Mouse (Mus musculus) mouse embryonic stem cell (cell line): ENCODE data around the gene Cfp.

Experiments used
- in situ Hi-C, 2 experiments: fragments of 300-500 bp; cut with MboI; formaldehyde crosslinking; loops; 1 replicate in 1 of 2; 3 replicates in 1 of 2; pipeline ENCODE4 v1.14.3; 2019 to 2020; ENCODE audit warnings: low sequenced_read_pairs in 2 of 2, low pct_unique_long_range_greater_than_20kb in 1 of 2, mixed read lengths in 1 of 2; ENCODE audit not compliant: unreplicated experiment in 1 of 2

Gene Cfp

GRCm38 (mm10) chrX:20931364-20931763 is at the start of gene Cfp:
Gene Cfp (minus strand): TSS chrX:20931555.
- in situ Hi-C loops: no loop called here

DNA sequence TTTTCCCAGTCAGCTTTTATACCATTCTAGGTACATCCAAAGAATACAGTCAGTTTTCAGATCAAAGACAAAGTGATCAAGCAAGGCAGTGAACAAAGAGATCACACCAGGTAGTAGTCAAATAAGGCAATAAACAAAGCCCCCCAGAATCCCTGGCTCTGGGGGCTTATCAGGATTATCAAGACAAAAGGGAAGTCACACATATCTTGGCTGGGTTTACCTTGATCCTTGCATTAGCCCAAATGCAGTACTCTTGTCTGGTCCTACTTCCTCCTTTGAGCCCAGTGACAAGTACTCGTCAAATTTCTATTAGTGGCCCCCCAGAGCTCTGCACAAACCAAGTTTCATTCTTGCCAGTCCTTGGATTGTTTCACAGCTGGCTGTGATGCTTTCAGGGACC is 49.5 kb upstream of the Cfp start:
- in situ Hi-C loops: no loop called here

GRCm38 (mm10) chrX:20961477-20962378 is 30.4 kb upstream of the Cfp start, which contains the start of gene Uxt:
Gene Uxt (minus strand): TSS chrX:20962017.
- in situ Hi-C loops: no loop called here

DNA sequence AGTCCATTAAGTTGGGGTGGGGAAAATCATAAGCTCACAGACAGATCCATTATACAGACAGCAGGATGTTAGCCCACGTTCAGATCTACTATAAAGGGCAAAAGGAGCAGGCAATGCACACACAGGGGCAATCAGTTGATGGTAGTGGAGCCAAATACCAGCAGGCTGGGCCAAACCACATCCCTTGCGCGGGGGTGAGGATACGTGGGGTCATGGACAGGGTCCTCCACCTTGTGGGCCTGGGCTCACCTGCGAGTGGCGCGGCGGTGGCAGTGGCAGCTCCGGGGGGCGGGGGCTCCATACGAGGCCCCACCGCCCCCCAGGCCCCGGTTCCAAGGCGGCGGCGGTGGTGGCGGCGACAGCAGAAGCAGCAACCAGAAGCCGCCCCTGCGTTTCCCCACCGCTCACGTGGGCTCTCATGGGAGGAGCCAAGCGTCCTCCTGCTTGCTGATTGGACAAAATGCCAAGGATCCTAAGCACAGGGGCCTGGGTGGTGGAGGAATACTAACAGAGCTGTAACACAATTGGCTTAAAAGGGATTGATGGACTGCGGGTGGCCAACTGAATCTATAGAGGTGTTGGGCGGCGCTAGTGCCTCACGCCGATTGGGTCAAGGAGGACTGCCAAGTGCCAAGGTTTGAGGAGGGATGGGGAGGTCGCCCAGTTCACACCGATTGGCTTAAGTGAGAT is 19.0 kb upstream of the Cfp start, which contains the start of gene Elk1:
Gene Elk1 (minus strand): TSS at position 418 of the 690 bp plus-strand sequence.
- in situ Hi-C loops: loop anchor here in 1 of 2 experiments (10.0 kb wide), 1 partner anchor 276 kb away; no protein-coding TSS in a partner anchor

- in situ Hi-C loops: no loop called here
These were observed 14.7 kb upstream of the Cfp start for GRCm38 (mm10) chrX:20946055-20946454.

DNA sequence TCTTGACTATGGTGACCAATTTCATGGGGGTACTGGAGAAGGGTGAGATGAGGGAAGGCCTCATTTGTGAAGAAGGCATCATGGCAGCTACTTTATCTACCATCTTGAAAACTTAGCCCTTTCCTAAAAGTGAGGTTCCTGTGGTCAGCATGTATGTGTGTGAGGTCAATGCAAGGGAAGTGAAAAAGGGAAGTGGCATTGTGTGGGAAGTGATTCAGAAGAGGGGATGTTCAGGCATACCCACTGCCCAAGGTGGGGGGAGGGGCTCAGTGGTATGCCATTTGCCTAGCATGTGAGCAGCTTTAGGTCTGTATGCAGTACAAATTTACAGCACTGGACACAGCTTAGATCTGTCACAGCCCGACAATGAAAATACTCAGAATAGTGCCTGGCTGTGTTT is 608 bp upstream of the Cfp start:
- in situ Hi-C loops: no loop called here

DNA sequence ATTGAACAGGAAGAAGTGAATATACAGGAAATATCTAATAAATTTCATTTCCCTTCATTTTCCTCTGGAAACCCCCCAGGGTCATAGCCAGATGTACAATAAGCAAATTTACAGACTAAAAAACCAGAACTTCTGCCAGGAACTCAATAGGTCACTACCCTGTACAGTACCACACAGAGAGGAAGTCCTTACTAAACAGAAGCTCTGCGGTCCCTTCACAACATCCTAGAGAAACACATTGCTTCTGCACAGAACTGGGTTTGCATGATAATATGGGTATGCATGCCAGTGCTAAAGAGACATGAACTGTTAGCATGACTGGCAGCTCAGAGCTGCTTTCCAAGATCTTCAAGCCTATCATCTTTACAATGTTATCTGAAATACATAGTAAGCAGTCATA is 1.5 kb downstream of the Cfp start:
- in situ Hi-C loops: no loop called here

DNA sequence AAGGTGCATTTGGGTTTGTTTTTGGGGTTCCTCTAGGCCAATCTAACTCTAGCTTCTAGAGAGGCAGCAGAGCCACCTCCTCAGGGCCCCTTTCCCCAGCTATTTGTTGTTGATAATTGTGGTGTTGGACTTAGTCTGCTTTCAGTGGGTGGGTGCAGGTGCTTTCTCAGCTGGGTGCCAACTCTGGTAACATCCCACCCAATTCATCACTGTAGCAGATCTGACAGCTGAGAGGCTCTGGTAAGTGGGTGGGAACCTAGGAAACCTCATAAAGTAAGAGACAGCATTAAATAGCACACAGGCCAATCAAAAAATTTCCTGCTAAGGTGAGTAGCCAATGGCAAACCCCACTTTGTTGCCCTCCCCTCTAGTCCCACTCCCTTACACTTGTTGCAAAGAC is 6.4 kb downstream of the Cfp start:
- in situ Hi-C loops: no loop called here

DNA sequence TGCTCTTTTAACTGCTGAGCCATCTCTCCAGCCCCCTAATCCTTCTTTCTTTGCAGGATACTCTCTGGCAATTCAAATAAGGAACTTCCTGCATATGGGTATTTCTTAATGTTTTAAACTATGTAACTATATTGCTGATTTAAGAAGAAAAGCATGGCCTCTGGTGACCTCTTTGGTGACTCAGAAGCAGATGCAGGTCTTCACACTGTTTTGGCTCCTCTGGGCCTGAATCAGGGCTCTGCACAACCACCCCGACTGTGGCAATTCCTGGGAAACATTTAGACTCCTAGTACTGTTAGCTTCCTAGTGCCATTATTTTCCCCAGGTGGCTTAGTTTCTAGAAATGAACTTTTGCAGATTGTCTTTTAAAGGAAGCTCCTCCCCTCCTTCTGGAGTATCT is 7.8 kb downstream of the Cfp start:
- in situ Hi-C loops: no loop called here

- in situ Hi-C loops: no loop called here
These were observed 10.0 kb downstream of the Cfp start for GRCm38 (mm10) chrX:20921366-20921765.

- in situ Hi-C loops: no loop called here
These were observed 10.5 kb downstream of the Cfp start, which contains the start of gene Syn1 for GRCm38 (mm10) chrX:20920844-20921364. Gene Syn1 (minus strand): TSS chrX:20921004.

GRCm38 (mm10) chrX:20920249-20920843 is 11.0 kb downstream of the Cfp start:
- in situ Hi-C loops: no loop called here

DNA sequence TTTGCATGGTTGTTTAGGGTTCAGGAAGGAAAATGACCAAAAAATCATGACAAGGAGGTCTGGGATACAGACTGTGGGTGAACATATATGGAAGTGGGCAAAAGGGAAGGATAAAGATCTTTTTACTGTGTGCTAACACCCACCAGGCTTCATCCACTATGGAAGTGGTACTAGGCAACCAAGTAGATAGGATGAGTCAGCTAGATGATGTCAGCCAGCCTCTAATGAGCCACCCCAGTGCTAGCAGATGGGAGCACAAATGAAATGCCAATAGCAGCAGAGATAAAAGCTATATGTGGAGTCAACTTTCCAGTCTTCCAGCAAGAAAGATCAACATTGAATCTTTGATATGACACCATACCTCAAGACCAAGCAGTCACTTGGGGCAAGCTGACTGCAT is 16.3 kb downstream of the Cfp start:
- in situ Hi-C loops: no loop called here

GRCm38 (mm10) chrX:20913726-20914125 is 17.6 kb downstream of the Cfp start:
- in situ Hi-C loops: no loop called here

DNA sequence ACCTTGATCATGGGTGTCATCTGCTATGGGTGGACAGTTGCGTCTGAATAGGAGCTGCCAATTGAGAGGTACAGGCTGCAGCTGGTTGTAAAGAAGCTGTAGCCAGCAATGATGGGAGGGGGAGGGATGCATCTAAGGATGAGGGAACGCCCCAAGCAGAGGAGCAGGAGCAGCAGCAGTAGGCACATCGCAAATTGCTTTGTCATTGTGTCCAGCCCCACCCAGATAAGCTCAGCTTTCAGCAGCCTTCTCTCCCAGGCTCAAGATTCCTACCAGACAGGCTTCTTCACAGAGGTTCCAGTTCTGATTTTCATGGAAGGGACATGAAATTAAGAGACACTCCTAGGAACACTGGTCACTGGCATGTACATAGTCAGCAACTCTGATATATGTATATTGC is 21.3 kb downstream of the Cfp start:
- in situ Hi-C loops: no loop called here
